Mouse (Mus musculus) liver, embryonic 13.5 days (tissue): ENCODE results near the gene Sgsm1. TPM values are rescaled to one million over a fixed set of nuclear protein-coding genes. Genes with fewer than 3 reads are reported as not detected.
A peak's percentile ranks its signal among the peaks of the same experiment; 100 is the strongest.
"Not testable (repeated sequence)": the region's sequence is repeated elsewhere in the genome, so short reads cannot be mapped to it uniquely, and the experiment has no call there.

Source experiments
- ATAC-seq: fragments of 200-750 bp; cut with Nextera tagmentation; 2 replicates; pipeline ENCODE4 v1.8.0; 2017; ENCODE audit warnings: low read depth, mild to moderate bottlenecking, moderate number of reproducible peaks, moderate library complexity
- DNase-seq: peaks from one replicate; pipeline ENCODE4 v3.0.0; 2022
- H3K27ac ChIP-seq: fragments of 300-500 bp; sonication (generic); 2 replicates; pipeline ENCODE4 v1.5.1; 2015; ENCODE audit warnings: moderate library complexity, mild to moderate bottlenecking, inconsistent platforms
- H3K27me3 ChIP-seq: fragments of 300-500 bp; sonication (generic); 2 replicates; pipeline ENCODE4 v1.6.1; 2015; ENCODE audit warnings: mild to moderate bottlenecking, inconsistent platforms
- H3K36me3 ChIP-seq: fragments of 300-500 bp; sonication (generic); 2 replicates; pipeline ENCODE4 v1.6.1; 2015; ENCODE audit warnings: mild to moderate bottlenecking, inconsistent platforms
- H3K4me1 ChIP-seq: fragments of 300-500 bp; sonication (generic); replicated peaks from 2 replicates; pipeline ENCODE4 v1.6.1; 2015; ENCODE audit warnings: inconsistent platforms
- H3K4me2 ChIP-seq: fragments of 300-500 bp; sonication (generic); 2 replicates; pipeline ENCODE4 v1.6.1; 2015; ENCODE audit warnings: inconsistent platforms, mild to moderate bottlenecking, moderate library complexity
- H3K4me3 ChIP-seq: fragments of 300-500 bp; sonication (generic); replicated peaks from 2 replicates; pipeline ENCODE4 v1.5.1; 2015; ENCODE audit warnings: mild to moderate bottlenecking, inconsistent platforms
- H3K9ac ChIP-seq: fragments of 300-500 bp; sonication (generic); 2 replicates; pipeline ENCODE4 v1.6.1; 2015; ENCODE audit warnings: mild to moderate bottlenecking, inconsistent platforms
- H3K9me3 ChIP-seq: fragments of 300-500 bp; sonication (generic); replicated peaks from 2 replicates; pipeline ENCODE4 v1.6.1; 2016; ENCODE audit warnings: inconsistent platforms
- WGBS: fragments of 180-500 bp; shearing (Covaris S2); methylation state at CpG from one replicate; pipeline ENCODE4 v1.1.7; 2015; ENCODE audit not compliant: insufficient replicate concordance; 5-methylcytosine and 5-hydroxymethylcytosine counted together
- polyA plus RNA-seq: library from polyadenylated mRNA; unstranded; fragments of >200 nt; fragmentation: Nextera tagmentation; extraction: Ambion mirVana; gene quantifications from 2 replicates; pipeline ENCODE4 v1.2.1, GENCODE M21; 2015

Sgsm1 gene
- 1.4 and 2.0 TPM in 2 replicates for polyA plus RNA-seq

- no peak within 1 kb of the TSS for H3K9ac ChIP-seq
- H3K27ac ChIP-seq = no peak within 1 kb of the TSS
- no peak for ATAC-seq
- H3K4me2 ChIP-seq = peak within 1 kb of the TSS; percentile 56
- WGBS = 3% methylated on average over 53 of the region's 53 CpGs
- H3K4me3 ChIP-seq = peak within 1 kb of the TSS; percentile 39
- H3K27me3 ChIP-seq = peaks cover 47% of the 10 kb centered on the region
- 0 out of 2 replicates have a peak, but pooled peaks cover 3% of the 10 kb centered on the region for H3K9me3 ChIP-seq
- H3K36me3 ChIP-seq = no peaks in the 10 kb centered on the region
- no peaks in the 10 kb centered on the region for H3K4me1 ChIP-seq
- DNase-seq = no peak
Observed at GRCm38 (mm10) chr5:113310377-113311003, at the start of gene Sgsm1. Gene Sgsm1, minus strand, starts transcription at chr5:113310786.

DNA sequence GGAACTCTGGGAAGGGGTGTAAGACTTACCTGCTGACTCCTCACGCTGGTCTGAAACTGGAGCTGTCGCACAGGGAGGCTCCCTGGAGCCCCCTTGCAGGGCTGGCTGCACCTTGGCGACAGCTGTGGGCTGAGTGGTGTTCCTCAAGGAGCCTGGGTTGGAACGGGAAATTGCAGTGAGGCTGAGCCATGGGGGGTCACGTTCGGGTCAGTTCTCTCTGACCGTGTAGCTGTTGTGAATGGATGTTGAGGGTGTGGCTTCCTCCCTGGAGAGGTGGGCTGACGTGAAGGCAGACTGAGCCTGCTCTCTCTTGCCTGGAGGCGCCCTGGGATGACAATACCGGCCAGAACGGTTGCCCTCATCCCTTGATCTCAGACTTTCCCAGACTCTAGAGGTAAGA lies 48.2 kb upstream of the Sgsm1 start:
- Histone ChIP-seq H3K27ac (no peak overlapping the region), H3K4me3 (no peak overlapping the region), H3K27me3 (0 out of 2 replicates have a peak, but pooled peaks cover 5% of the 10 kb centered on the region), H3K9ac (no peak overlapping the region), H3K4me2 (no peak overlapping the region), H3K36me3 (no peaks in the 10 kb centered on the region), H3K4me1 (no peaks in the 10 kb centered on the region), H3K9me3 (no peaks in the 10 kb centered on the region)
- WGBS = 6% methylated on average over 11 of the region's 11 CpGs
- no peak for ATAC-seq
- no peak for DNase-seq

GRCm38 (mm10) chr5:113357656-113358055 lies 47.1 kb upstream of the Sgsm1 start:
- Histone ChIP-seq H3K4me3 (no peak overlapping the region), H3K9me3 (no peaks in the 10 kb centered on the region), H3K36me3 (no peaks in the 10 kb centered on the region), H3K27ac (no peak overlapping the region), H3K4me1 (no peaks in the 10 kb centered on the region), H3K9ac (no peak overlapping the region), H3K4me2 (no peak overlapping the region), H3K27me3 (peaks cover 12% of the 10 kb centered on the region; the same call in 1 of the 2 replicates)
- DNase-seq = no peak
- ATAC-seq = no peak
- 41% methylated on average over 3 of the region's 3 CpGs for WGBS

DNA sequence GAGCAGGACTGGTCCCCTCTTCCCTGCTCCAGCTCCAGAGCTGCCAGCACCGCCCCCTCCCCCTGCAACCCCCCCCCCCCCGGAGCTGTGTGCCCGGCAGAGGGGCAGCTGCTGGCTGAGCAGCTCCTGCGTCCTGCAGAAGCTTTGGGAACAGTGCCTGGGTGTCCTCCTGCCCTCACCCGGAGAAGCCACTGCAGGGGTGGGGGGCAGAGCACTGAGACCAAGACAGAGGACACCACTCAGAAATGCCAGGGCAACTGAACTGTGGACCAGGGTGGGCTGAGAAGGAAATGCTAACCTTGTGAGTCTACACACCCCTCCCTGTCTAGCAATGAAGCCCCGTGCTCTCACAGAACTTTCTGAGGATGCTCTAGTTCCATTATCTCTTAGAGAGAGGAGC lies 46.6 kb upstream of the Sgsm1 start, which contains the start of gene Aym1:
Gene Aym1 (plus strand): TSS at position 109 of the 400 bp plus-strand sequence.
- no peak for ATAC-seq
- 30% methylated on average over 4 of the region's 6 CpGs for WGBS
- H3K27me3 ChIP-seq = peaks cover 14% of the 10 kb centered on the region; the same call in 1 of the 2 replicates

DNA sequence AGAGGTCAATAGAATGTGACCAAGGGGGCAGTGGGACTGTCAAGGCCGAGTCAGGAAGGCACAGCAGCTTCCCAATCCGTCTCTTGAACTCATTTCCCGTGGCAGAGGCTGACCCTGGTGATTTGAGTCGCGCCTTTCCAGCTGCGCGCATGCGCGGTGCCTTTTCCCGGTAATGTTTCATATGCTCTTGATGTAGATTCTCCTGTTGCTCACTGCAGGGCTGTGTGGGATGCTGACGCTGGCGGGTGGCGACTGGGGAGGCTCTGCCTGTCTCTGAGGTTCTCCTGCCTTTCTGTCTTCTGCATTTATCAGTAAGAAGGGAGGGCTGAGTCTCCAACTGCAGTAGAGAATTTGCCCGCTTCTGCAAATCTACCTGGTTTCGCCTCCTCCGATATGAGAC lies 43.7 kb upstream of the Sgsm1 start:
- Histone ChIP-seq H3K4me3 (no peak overlapping the region), H3K9ac (no peak overlapping the region), H3K36me3 (no peaks in the 10 kb centered on the region), H3K4me2 (no peak overlapping the region), H3K27me3 (peaks cover 26% of the 10 kb centered on the region), H3K27ac (no peak overlapping the region), H3K4me1 (no peaks in the 10 kb centered on the region), H3K9me3 (no peaks in the 10 kb centered on the region)
- WGBS = 30% methylated on average over 16 of the region's 16 CpGs
- no peak for ATAC-seq
- DNase-seq = no peak

More for the DNA sequence above, 46.6 kb upstream of the Sgsm1 start, which contains the start of gene Aym1:
- Histone ChIP-seq H3K9ac (no peak within 1 kb of the TSS), H3K4me3 (no peak within 1 kb of the TSS), H3K36me3 (no peaks in the 10 kb centered on the region), H3K4me1 (no peaks in the 10 kb centered on the region), H3K4me2 (no peak within 1 kb of the TSS), H3K9me3 (no peaks in the 10 kb centered on the region), H3K27ac (no peak within 1 kb of the TSS)
- no peak for DNase-seq

DNA sequence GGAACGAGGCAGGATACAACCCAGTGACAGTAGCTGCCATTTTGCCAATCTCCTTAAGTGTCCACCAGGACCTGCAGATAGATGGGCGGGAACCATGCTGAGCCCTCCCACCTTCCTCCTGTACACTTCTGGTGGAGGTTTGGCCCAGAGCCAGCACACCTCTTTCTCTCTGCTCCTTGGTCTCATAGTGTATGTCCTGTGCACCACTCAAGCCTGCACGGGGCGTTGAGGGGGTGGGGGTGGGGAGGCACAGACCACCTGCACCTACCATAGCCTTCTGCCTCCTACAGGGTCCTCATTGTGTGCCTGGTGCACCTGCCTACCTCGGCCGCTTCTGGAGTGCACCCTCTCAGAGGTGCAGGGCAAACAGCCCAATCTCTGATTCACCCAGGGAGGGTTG lies 42.0 kb upstream of the Sgsm1 start:
- no peak overlapping the region for H3K9ac ChIP-seq
- no peak overlapping the region for H3K27ac ChIP-seq
- no peak overlapping the region for H3K4me3 ChIP-seq
- 59% methylated on average over 6 of the region's 6 CpGs for WGBS
- H3K27me3 ChIP-seq = peaks cover 40% of the 10 kb centered on the region
- H3K36me3 ChIP-seq = no peaks in the 10 kb centered on the region
- no peaks in the 10 kb centered on the region for H3K9me3 ChIP-seq
- ATAC-seq = no peak
- no peaks in the 10 kb centered on the region for H3K4me1 ChIP-seq
- DNase-seq = no peak
- no peak overlapping the region for H3K4me2 ChIP-seq

GRCm38 (mm10) chr5:113351768-113352167 lies 41.2 kb upstream of the Sgsm1 start:
- Histone ChIP-seq H3K4me3 (no peak overlapping the region), H3K4me2 (no peak overlapping the region), H3K4me1 (no peaks in the 10 kb centered on the region), H3K27ac (no peak overlapping the region), H3K36me3 (no peaks in the 10 kb centered on the region), H3K27me3 (peaks cover 48% of the 10 kb centered on the region), H3K9ac (no peak overlapping the region), H3K9me3 (no peaks in the 10 kb centered on the region)
- no peak for ATAC-seq
- DNase-seq = no peak
- 69% methylated on average over 3 of the region's 3 CpGs for WGBS

DNA sequence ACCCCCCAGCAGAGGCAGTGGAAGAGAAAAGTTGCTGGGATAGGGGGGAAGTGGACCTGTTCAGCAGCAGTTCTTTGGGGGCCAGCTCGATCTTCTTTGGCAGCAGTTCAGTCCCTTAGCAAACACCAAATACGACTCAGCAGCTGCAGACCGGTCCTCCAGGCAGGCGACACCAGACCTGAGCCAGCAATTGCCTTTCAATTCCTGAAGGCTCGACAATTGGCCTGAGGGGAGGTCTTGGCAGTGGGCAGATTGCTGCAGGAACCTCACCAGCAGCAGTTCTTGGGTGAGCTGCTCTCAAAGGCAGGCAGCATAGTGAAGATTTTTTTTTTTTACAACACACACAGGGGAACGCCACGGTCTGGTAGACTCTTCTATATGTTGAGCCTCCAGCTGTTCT lies 39.2 kb upstream of the Sgsm1 start:
- Histone ChIP-seq H3K4me2 (no peak overlapping the region), H3K27me3 (peaks cover 68% of the 10 kb centered on the region), H3K9me3 (no peaks in the 10 kb centered on the region), H3K4me1 (no peaks in the 10 kb centered on the region), H3K4me3 (no peak overlapping the region), H3K36me3 (no peaks in the 10 kb centered on the region), H3K27ac (no peak overlapping the region), H3K9ac (no peak overlapping the region)
- WGBS = 36% methylated on average over 7 of the region's 7 CpGs
- no peak for DNase-seq
- no peak for ATAC-seq

GRCm38 (mm10) chr5:113349226-113349625 lies 38.6 kb upstream of the Sgsm1 start:
- DNase-seq (no peak), ATAC-seq (no peak)
- Histone ChIP-seq H3K4me3 (no peak overlapping the region), H3K36me3 (no peaks in the 10 kb centered on the region), H3K4me1 (no peaks in the 10 kb centered on the region), H3K9me3 (no peaks in the 10 kb centered on the region), H3K27ac (no peak overlapping the region), H3K4me2 (no peak overlapping the region), H3K9ac (no peak overlapping the region), H3K27me3 (peaks cover 74% of the 10 kb centered on the region)
- 14% methylated on average over 7 of the region's 7 CpGs for WGBS

- peaks cover 76% of the 10 kb centered on the region for H3K27me3 ChIP-seq
- H3K4me1 ChIP-seq = no peaks in the 10 kb centered on the region
- no peak overlapping the region for H3K4me3 ChIP-seq
- H3K36me3 ChIP-seq = no peaks in the 10 kb centered on the region
- no peak overlapping the region for H3K27ac ChIP-seq
- 18% methylated on average over 13 of the region's 13 CpGs for WGBS
- H3K9ac ChIP-seq = no peak overlapping the region
- DNase-seq (no peak), ATAC-seq (no peak)
- no peaks in the 10 kb centered on the region for H3K9me3 ChIP-seq
- no peak overlapping the region for H3K4me2 ChIP-seq
Observed at GRCm38 (mm10) chr5:113348597-113348996, 38.0 kb upstream of the Sgsm1 start.

DNA sequence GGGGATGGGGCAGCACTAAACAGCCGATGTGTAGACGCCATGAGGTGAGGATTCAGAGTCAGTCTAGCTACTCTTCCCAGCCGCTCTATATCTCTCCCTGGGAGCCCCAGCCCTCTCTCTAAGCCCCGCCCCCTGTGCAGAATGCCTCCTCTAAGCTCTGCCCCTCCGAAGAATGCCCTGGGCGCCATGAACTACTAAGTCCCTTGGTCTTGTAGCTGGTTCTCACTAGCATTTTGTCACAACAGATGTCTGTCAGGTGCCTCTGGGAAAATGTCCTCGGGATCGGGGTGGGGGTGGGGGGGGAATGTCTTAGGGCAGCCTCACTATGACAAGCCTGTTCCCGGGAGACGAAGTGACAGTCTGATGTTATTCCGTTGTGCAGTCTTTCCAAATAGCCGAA lies 37.0 kb upstream of the Sgsm1 start:
- no peak for ATAC-seq
- WGBS = 25% methylated on average over 12 of the region's 12 CpGs
- H3K27me3 ChIP-seq = peaks cover 68% of the 10 kb centered on the region

DNA sequence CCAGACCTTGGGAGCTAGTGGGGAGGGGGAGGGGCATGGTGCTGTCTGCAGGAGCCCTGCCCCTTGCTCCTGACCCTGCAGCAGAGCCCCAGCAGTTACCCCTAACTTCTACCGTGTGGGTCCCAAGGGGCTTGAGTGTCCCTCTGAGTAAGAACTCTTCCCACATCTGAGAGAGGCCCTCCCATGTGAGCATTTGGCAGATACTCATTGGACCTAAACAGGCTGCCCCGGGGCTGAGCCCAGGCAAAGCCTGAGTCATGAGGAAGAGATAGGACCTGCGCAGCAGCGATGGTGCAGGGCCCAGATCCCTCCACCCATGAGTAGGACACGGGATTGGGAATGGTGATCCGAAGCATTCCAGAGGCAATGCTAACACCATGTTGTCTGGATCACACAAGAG lies 36.1 kb upstream of the Sgsm1 start:
- H3K27me3 ChIP-seq = peaks cover 66% of the 10 kb centered on the region
- H3K9me3 ChIP-seq, ATAC-seq, H3K9ac ChIP-seq, H3K4me1 ChIP-seq, H3K36me3 ChIP-seq, H3K4me3 ChIP-seq, H3K27ac ChIP-seq, DNase-seq, H3K4me2 ChIP-seq: not testable (repeated sequence)
- 34% methylated on average over 6 of the region's 6 CpGs for WGBS

More for the DNA sequence above, 37.0 kb upstream of the Sgsm1 start:
- Histone ChIP-seq H3K4me2 (no peak overlapping the region), H3K9me3 (no peaks in the 10 kb centered on the region), H3K9ac (no peak overlapping the region), H3K27ac (no peak overlapping the region), H3K4me1 (no peaks in the 10 kb centered on the region), H3K36me3 (no peaks in the 10 kb centered on the region), H3K4me3 (no peak overlapping the region)
- no peak for DNase-seq
